Mouse (Mus musculus): ENCODE results near the gene Plcl2. TPM values are rescaled to one million over a fixed set of nuclear protein-coding genes. Genes with fewer than 3 reads are reported as not detected.

The Plcl2 gene
- total RNA-seq (2014; rRNA removed) (43.2 and 52.1 TPM in 2 replicates), polyA plus RNA-seq (2015; fragmentation: Nextera tagmentation; extraction: Ambion mirVana) (7.1 and 8.8 TPM in 2 replicates)

DNA sequence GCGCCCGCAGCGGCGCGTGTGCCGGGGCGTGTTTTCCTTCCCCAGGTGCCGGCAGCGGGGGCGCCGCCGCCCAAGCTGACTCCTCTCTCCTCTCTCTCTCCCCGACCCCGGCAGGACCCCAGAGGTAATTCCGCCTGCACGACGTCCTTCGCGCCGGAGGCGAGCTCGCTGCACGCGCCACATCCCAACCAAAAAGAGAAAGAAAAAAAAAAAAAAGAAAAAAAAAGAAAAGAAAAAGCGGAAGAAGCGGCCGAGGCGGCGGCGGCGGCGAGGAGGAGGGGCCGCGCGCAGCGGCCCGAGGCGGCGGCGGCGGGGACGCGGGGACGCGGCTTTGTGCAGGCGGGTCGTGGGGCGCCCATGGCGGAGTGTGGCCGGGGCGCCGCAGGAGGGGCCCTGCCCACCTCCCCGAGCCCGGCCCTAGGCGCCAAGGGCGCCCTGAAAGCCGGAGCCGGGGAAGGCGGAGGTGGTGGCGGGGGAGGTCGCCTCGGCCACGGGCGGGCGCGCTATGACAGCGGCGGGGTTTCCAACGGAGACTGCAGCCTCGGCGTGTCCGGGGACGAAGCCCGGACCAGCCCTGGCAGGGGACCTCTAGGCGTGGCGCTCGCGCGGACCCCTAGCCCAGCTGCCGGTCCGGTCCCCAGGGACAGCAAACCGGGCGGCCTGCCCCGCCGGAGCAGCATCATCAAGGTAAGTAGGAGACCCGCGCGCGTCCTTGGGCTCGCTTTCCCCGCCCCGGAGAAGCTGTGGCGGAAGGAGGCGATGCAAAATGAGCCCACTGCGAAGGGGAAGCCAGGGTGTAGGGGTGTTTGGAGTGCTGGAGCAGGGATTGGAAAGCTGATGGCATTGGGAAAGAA lies at the start of gene Plcl2:
Plcl2 (plus strand) TSS at position 153 of the 854 bp plus-strand sequence.
- peak within 1 kb of the TSS; percentile 79 for H3K27ac ChIP-seq (ENCODE audit: low read depth, low read length)
- peak within 1 kb of the TSS; percentile 86 for H3K9ac ChIP-seq (replicated peaks; ENCODE audit: low read length, poor library complexity, severe bottlenecking)
- peak; percentile 61 for ATAC-seq (ENCODE audit: low FRiP score)
- DNase-seq (ENCODE audit: low spot score) = peak; percentile 60
- H3K9me3 ChIP-seq (ENCODE audit: low read length) = no peaks in the 10 kb centered on the region
- no peak for TF ChIP-seq CTCF (IDR thresholded peaks at IDR 0.05)
- peak within 1 kb of the TSS; percentile 68 for H3K4me2 ChIP-seq (ENCODE audit: low read depth, low read length, poor library complexity, severe bottlenecking)
- H3K4me1 ChIP-seq (ENCODE audit: insufficient read depth, low read length) = 0 out of 2 replicates have a peak, but pooled peaks cover 5% of the 10 kb centered on the region
- H3K36me3 ChIP-seq (ENCODE audit: insufficient read depth, low read length) = no peaks in the 10 kb centered on the region
- no peaks in the 10 kb centered on the region for H3K27me3 ChIP-seq (ENCODE audit: insufficient read depth, low read length)
- peak within 1 kb of the TSS; percentile 95 for H3K4me3 ChIP-seq (ENCODE audit: low read depth, low read length)
- under 1% methylated on average over 61 of the region's 95 CpGs for WGBS

DNA sequence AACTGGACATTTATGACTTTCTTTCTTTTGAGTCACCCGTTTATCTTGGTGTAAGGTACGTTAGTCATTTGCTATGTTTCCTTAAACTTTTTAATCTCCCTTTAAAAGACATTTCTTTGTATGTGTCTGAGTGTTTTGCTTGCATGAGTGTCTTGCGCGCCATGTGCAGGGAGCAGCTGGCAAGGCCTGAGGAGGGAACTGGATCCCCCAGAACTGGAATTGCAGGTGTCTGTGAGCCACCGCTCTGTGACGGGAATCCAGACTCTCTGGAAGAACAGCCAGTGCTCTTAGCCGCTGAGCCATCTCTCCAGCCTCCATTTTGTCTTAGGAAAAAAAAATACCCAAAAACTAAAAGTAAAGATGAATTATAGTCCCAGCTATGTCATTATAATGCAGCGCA lies 48.9 kb upstream of the Plcl2 start:
- no peak for DNase-seq (ENCODE audit: low spot score)
- Histone ChIP-seq H3K27ac (ENCODE audit: low read depth, low read length) (no peak overlapping the region), H3K9ac (replicated peaks; ENCODE audit: low read length, poor library complexity, severe bottlenecking) (no peak overlapping the region), H3K27me3 (ENCODE audit: insufficient read depth, low read length) (no peaks in the 10 kb centered on the region; the same call in 1 of the 2 replicates), H3K4me3 (ENCODE audit: low read depth, low read length) (no peak overlapping the region), H3K36me3 (ENCODE audit: insufficient read depth, low read length) (no peaks in the 10 kb centered on the region), H3K9me3 (ENCODE audit: low read length) (no peaks in the 10 kb centered on the region), H3K4me2 (ENCODE audit: low read depth, low read length, poor library complexity, severe bottlenecking) (no peak overlapping the region), H3K4me1 (ENCODE audit: insufficient read depth, low read length) (no peaks in the 10 kb centered on the region)
- TF ChIP-seq CTCF (IDR thresholded peaks at IDR 0.05) = no peak
- no peak for ATAC-seq (ENCODE audit: low FRiP score)
- WGBS = 86% methylated on average over 8 of the region's 8 CpGs

DNA sequence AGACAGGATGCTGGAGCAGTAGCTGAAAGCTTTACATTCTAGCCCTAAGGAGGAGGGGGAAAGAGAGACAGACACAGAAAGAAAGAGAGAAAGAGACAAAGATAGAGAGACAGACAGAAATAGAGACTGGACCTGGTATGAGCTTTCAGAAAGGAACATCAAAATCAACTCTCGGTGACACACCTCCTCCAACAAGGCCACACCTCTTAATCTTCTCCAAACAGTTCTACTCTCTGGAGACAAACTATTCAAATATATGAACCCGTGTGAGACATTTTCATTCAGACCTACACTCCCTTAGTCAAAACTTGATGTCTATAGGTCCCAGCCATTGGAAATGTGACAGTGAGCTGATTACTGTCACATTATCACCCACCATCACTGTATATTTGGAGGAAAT lies 41.8 kb upstream of the Plcl2 start:
- Histone ChIP-seq H3K4me3 (ENCODE audit: low read depth, low read length) (no peak overlapping the region), H3K9me3 (ENCODE audit: low read length) (no peaks in the 10 kb centered on the region), H3K36me3 (ENCODE audit: insufficient read depth, low read length) (no peaks in the 10 kb centered on the region), H3K27ac (ENCODE audit: low read depth, low read length) (no peak overlapping the region), H3K9ac (replicated peaks; ENCODE audit: low read length, poor library complexity, severe bottlenecking) (no peak overlapping the region), H3K4me1 (ENCODE audit: insufficient read depth, low read length) (peaks cover 5% of the 10 kb centered on the region), H3K4me2 (ENCODE audit: low read depth, low read length, poor library complexity, severe bottlenecking) (no peak overlapping the region), H3K27me3 (ENCODE audit: insufficient read depth, low read length) (no peaks in the 10 kb centered on the region)
- no peak for TF ChIP-seq CTCF (IDR thresholded peaks at IDR 0.05)
- WGBS = 91% methylated on average over 2 of the region's 2 CpGs
- DNase-seq (ENCODE audit: low spot score) (no peak), ATAC-seq (ENCODE audit: low FRiP score) (no peak)

DNA sequence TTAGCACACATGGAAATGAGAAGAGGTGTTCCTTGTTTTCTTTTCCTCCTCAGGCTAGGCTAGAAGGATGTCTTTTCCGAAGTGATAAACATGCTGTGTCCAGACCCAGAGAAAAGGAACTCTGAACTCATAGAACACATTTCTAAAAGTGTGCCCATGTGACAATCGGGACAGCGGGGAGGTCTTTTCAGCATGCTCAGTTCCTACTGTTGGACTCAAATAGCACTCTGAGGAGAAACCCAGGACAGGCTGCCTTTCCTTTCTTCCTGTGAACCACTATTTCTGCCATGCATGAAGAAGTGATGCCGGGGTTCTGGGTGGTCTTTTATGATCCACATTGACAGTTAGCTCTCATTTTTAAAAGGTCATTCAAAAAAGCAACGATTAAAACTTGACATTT lies 40.1 kb upstream of the Plcl2 start:
- H3K9me3 ChIP-seq (ENCODE audit: low read length) = no peaks in the 10 kb centered on the region
- no peak overlapping the region for H3K9ac ChIP-seq (replicated peaks; ENCODE audit: low read length, poor library complexity, severe bottlenecking)
- DNase-seq (ENCODE audit: low spot score) = no peak
- no peaks in the 10 kb centered on the region for H3K36me3 ChIP-seq (ENCODE audit: insufficient read depth, low read length)
- TF ChIP-seq CTCF (IDR thresholded peaks at IDR 0.05) = no peak
- H3K27ac ChIP-seq (ENCODE audit: low read depth, low read length) = no peak overlapping the region
- WGBS = 64% methylated on average over 5 of the region's 5 CpGs
- H3K27me3 ChIP-seq (ENCODE audit: insufficient read depth, low read length) = no peaks in the 10 kb centered on the region
- H3K4me3 ChIP-seq (ENCODE audit: low read depth, low read length) = no peak overlapping the region
- peaks cover 5% of the 10 kb centered on the region for H3K4me1 ChIP-seq (ENCODE audit: insufficient read depth, low read length)
- no peak for ATAC-seq (ENCODE audit: low FRiP score)
- H3K4me2 ChIP-seq (ENCODE audit: low read depth, low read length, poor library complexity, severe bottlenecking) = no peak overlapping the region

DNA sequence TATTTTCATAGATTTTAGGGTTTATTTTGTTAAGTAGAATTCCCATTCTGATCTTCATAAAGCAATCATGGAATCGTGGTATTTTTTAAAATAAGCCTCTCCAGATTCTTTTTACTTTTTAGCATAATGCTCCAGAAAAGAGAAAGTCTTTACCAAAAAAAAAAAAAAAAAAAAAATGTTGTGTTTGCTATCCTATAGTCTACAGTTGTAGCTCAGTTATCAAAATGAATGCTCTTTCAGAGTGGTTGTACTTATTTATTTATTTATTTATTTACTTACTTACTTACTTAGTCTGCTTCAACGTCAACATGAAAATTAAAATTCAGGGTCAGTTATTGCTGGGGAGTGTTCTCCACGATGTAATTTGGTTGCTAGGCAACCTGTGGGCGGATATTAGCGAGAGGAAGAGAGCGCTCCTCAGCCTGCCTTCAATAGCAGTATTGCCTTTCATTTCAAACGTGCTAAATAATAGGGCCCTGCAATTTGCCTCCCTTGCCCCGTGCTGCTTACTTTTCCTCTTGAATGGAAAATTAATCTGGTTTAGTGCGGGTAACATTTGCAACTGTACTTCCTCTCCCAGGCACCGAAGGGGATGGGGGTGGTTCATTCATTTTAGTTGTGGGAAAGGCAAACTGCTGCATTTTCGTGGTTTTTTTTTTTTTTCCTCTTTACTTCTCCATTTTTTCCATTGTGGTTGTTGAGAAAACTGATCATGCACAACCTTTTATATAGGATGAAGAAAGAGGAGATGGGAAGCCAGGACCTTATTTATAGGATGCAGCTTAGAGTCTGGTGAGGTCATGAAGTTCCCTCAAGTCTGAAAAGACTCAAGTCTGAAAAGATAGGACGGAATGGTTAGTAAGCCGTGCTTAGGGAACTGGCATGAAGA lies 39.4 kb upstream of the Plcl2 start:
- Histone ChIP-seq H3K4me1 (ENCODE audit: insufficient read depth, low read length) (peaks cover 5% of the 10 kb centered on the region), H3K9ac (replicated peaks; ENCODE audit: low read length, poor library complexity, severe bottlenecking) (no peak overlapping the region; the same call in 1 of the 2 replicates), H3K27me3 (ENCODE audit: insufficient read depth, low read length) (no peaks in the 10 kb centered on the region), H3K36me3 (ENCODE audit: insufficient read depth, low read length) (no peaks in the 10 kb centered on the region), H3K4me2 (ENCODE audit: low read depth, low read length, poor library complexity, severe bottlenecking) (peak overlapping the region; percentile 51), H3K4me3 (ENCODE audit: low read depth, low read length) (peak overlapping the region; percentile 27), H3K27ac (ENCODE audit: low read depth, low read length) (peak overlapping the region; percentile 55), H3K9me3 (ENCODE audit: low read length) (no peaks in the 10 kb centered on the region)
- no peak for TF ChIP-seq CTCF (IDR thresholded peaks at IDR 0.05)
- ATAC-seq (ENCODE audit: low FRiP score) = peak; percentile 75; the same call in 1 of the 2 replicates
- WGBS = 8% methylated on average over 13 of the region's 13 CpGs
- peak; percentile 74 for DNase-seq (ENCODE audit: low spot score)

All from midbrain, postnatal 0 days (tissue).